Mouse (Mus musculus) E14TG2a.4 (cell line): ENCODE data around the gene Lrrk1.

Experiments used
- H3K27me3 ChIP-seq: 2 replicates; pipeline ENCODE4 v1.6.1; 2014; ENCODE audit warnings: low read length, control low read depth; ENCODE audit not compliant: insufficient read depth
- H3K36me3 ChIP-seq: 2 replicates; pipeline ENCODE4 v1.6.1; 2014; ENCODE audit warnings: low read length, control low read depth; ENCODE audit not compliant: insufficient read depth
- H3K4me1 ChIP-seq: replicated peaks from 2 replicates; pipeline ENCODE4 v1.6.1; 2014; ENCODE audit warnings: low read depth, low read length, control low read depth
- H3K4me3 ChIP-seq: replicated peaks from 2 replicates; pipeline ENCODE4 v1.5.1; 2014; ENCODE audit warnings: mild to moderate bottlenecking, low read length
- H3K9me3 ChIP-seq: 2 replicates; pipeline ENCODE4 v1.6.1; 2014; ENCODE audit warnings: low read length, control low read depth
- CTCF ChIP-seq: conservative IDR thresholded peaks from 2 replicates; pipeline ENCODE4 v1.5.1; 2014; ENCODE audit warnings: low read length
- NANOG ChIP-seq: IDR thresholded peaks from 2 replicates; pipeline ENCODE4 v1.6.1; 2014; ENCODE audit warnings: borderline replicate concordance, low read length, mixed read lengths
- POU5F1 ChIP-seq: IDR thresholded peaks from 2 replicates; pipeline ENCODE4 v1.6.1; 2014; ENCODE audit warnings: low read length, borderline replicate concordance

Gene Lrrk1

DNA sequence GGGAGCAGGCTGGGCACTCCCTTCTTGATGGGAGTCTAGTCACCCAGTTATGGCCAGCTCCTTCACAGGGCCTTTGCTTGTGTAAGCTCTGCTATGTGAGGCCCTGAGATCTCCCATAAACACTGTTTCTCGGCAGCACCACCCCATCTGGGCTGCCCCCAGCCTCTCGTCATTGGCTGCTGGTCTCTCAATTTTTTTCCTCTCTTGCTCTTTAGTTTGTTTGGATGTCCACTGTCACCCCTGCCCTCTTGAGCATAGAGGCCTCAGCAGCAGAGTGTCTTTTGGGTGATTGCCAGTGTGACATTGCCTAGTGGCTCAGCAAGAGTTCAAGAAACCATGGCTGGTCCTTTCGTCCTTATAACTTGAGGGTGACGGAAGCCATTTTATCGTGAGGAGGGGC lies 130.9 kb downstream of the Lrrk1 start:
- H3K9me3 ChIP-seq: no peaks in the 10 kb centered on the region
- peaks cover 3% of the 10 kb centered on the region; the same call in 1 of the 2 replicates for H3K4me1 ChIP-seq
- H3K36me3 ChIP-seq: no peaks in the 10 kb centered on the region
- H3K27me3 ChIP-seq: peaks cover 15% of the 10 kb centered on the region
- no peak for TF ChIP-seq CTCF
- no peak for TF ChIP-seq NANOG
- TF ChIP-seq POU5F1: no peak
- H3K4me3 ChIP-seq: no peak overlapping the region

DNA sequence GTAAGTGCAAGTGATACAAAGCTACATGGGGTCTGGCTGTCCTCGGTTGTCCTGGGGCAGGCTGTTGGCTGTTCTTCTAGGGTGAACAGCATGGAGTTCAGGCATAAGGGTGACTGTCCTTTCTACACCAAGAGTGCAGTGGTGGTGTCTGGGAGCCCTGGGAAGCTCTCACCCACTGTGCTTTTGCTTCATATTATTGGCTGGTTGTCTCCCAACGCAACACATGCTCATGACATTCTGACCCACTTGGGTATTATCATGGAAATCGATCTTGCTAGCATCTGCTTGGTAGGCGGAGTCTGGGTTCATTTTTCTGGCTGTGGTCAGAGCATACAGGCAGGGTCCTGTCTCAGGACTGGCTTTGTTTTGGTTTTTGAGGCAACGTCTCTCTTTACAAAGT lies 131.7 kb downstream of the Lrrk1 start:
- peaks cover 12% of the 10 kb centered on the region for H3K27me3 ChIP-seq
- TF ChIP-seq CTCF (no peak), POU5F1 (no peak), NANOG (no peak)
- H3K36me3 ChIP-seq: no peaks in the 10 kb centered on the region
- H3K4me3 ChIP-seq: no peak overlapping the region
- peaks cover 3% of the 10 kb centered on the region; the same call in 1 of the 2 replicates for H3K4me1 ChIP-seq
- no peaks in the 10 kb centered on the region for H3K9me3 ChIP-seq

DNA sequence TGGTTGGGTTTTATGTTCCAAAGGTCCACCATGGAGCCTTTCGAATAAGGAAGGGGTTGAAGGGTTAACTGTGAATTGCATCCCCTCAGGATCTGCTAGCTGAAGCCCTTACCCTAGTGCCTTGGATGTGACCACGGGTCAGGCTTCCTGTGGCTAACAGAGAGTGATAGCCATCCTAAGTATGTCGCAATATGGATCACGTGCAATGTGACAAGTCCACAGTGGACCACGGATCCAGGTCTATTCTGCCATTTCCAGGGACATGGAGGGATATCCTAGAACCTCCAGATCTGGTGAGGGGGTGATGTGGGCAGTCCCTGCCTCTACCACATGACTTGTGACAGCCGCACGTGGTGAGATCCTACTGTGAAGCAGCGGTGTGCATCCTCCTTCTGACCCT lies 133.2 kb downstream of the Lrrk1 start:
- H3K4me3 ChIP-seq: no peak overlapping the region

DNA sequence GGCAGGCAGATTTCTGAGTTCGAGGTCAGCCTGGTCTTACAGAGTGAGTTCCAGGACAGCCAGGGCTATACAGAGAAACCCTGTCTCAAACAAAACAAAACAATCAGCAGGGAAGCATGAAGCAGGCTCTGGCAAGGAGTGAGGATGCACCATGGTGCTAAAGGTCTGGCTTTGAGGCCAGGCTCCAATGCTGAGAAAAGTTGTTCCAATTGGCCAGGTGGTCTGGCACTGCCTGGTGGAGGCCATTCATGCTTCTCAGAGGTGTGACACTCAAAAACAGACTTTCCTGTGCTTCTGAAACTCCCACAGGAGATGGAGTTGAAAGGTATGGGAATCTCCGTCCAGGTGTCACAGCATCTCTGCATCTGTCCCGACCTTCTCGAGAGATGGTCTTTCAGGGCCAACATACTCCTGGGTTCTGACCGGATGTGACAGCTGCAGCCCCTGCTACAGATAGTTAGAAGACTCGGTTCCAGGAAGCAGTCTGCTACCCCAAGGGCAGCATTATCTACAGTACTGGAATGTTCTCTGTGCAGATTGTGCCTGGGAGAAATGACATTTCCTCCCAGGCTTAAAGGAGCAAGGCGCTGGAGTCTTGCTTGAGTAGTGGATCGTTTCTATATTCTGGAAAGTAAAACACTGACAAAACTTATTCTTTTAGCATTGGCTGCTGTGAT lies 134.0 kb downstream of the Lrrk1 start:
- no peaks in the 10 kb centered on the region for H3K36me3 ChIP-seq
- peaks cover 3% of the 10 kb centered on the region; the same call in 1 of the 2 replicates for H3K4me1 ChIP-seq
- TF ChIP-seq NANOG (no peak), POU5F1 (no peak), CTCF (no peak)
- H3K4me3 ChIP-seq: no peak overlapping the region
- peaks cover under 1% of the 10 kb centered on the region; the same call in 1 of the 2 replicates for H3K27me3 ChIP-seq
- H3K9me3 ChIP-seq: no peaks in the 10 kb centered on the region

More for the DNA sequence above, 133.2 kb downstream of the Lrrk1 start:
- Histone ChIP-seq H3K4me1 (peaks cover 3% of the 10 kb centered on the region; the same call in 1 of the 2 replicates), H3K27me3 (peaks cover 3% of the 10 kb centered on the region; the same call in 1 of the 2 replicates), H3K9me3 (no peaks in the 10 kb centered on the region), H3K36me3 (no peaks in the 10 kb centered on the region)
- TF ChIP-seq POU5F1 (no peak), NANOG (no peak), CTCF (no peak)

DNA sequence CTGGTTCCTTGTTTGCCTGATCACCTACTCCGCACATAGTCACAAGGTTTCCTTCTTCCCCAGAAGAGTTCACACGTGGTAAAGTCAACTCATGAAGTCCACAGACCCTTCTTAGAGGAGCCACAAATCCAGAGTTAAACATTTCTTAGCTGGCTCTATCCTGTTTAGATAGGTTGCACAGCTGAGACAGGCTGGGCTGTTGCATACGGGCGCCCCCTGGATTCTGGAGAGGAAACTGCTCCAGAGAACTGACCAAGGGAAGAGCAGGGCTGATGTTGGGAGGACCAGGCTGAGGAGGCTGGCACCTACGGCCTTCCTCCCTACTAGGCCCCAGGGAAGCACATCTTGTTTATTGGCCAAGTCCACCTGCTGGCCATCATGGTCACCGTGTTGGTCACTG lies 138.1 kb downstream of the Lrrk1 start:
- Histone ChIP-seq H3K36me3 (no peaks in the 10 kb centered on the region), H3K4me3 (no peak overlapping the region), H3K4me1 (peaks cover 5% of the 10 kb centered on the region; the same call in 1 of the 2 replicates), H3K9me3 (no peaks in the 10 kb centered on the region), H3K27me3 (peaks cover 4% of the 10 kb centered on the region; the same call in 1 of the 2 replicates)
- no peak for TF ChIP-seq NANOG
- no peak for TF ChIP-seq POU5F1
- peak; percentile 69 for TF ChIP-seq CTCF

DNA sequence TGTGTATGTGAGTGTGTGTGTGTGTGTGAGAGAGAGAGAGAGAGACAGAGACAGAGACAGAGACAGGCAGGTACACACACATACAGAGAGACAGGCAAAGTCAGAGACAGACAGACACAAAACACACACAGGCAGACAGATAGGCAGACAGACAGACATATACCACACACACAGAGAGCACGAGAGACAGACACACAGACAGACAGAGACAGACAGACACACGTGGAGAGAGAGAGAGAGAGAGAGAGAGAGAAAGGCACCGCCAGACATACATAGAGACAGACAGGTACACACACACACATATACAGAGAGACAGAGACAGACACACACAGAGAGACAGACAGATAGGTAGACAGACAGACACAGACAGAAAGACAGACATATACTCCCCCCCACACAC lies 138.7 kb downstream of the Lrrk1 start:
- Histone ChIP-seq H3K4me1 (peaks cover 5% of the 10 kb centered on the region; the same call in 1 of the 2 replicates), H3K27me3 (peaks cover 7% of the 10 kb centered on the region), H3K4me3 (no peak overlapping the region), H3K9me3 (no peaks in the 10 kb centered on the region), H3K36me3 (no peaks in the 10 kb centered on the region)
- TF ChIP-seq NANOG (no peak), POU5F1 (no peak), CTCF (no peak)

DNA sequence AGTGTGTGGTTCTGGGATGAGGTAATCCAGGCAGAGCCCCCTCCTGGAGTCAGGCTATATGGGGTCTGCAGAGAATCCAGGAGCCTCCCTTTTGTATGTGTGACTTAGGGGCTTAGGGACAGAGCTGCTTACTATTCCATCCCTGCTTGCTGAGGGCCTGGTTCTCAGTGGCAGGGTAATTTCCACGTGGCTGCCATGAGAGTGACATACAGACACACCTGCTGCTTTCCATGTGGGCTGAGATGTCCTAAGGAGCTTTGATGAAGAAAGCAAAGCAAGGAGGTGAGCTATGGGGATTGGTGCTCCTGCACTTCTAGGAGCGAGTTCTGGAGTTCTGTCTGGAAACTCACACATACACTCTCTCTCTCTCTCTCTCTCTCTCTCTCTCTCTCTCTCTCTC lies 139.1 kb downstream of the Lrrk1 start:
- H3K36me3 ChIP-seq: no peaks in the 10 kb centered on the region
- TF ChIP-seq CTCF: no peak
- no peak overlapping the region for H3K4me3 ChIP-seq

DNA sequence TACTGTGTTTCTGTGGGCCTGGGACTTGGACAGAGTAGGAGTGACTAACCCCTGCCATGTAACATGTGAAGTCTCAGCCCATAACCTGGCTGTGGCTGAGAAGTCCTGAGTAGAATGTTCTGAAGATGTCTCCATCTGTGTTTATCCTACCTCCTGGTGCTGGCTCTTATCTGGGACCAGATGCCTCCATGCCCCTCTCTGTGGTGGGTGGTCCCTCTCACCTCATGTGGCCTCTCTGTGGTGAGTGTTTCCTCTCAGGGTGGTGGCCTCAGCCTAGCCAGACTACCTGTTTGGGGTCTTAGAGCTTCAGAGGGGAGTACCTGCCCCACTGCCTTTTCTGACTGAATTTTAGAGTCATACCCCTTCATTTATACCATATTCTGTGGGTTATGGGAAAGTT lies 139.9 kb downstream of the Lrrk1 start:
- Histone ChIP-seq H3K4me1 (peaks cover 5% of the 10 kb centered on the region; the same call in 1 of the 2 replicates), H3K4me3 (no peak overlapping the region), H3K9me3 (no peaks in the 10 kb centered on the region), H3K36me3 (no peaks in the 10 kb centered on the region), H3K27me3 (peaks cover 9% of the 10 kb centered on the region)
- TF ChIP-seq NANOG: no peak
- TF ChIP-seq CTCF: no peak
- TF ChIP-seq POU5F1: no peak

More for the DNA sequence above, 139.1 kb downstream of the Lrrk1 start:
- Histone ChIP-seq H3K27me3 (peaks cover 9% of the 10 kb centered on the region), H3K4me1 (peaks cover 5% of the 10 kb centered on the region; the same call in 1 of the 2 replicates), H3K9me3 (no peaks in the 10 kb centered on the region)
